Mouse (Mus musculus): Measurements from ENCODE around the gene Heatr1. TPM values are rescaled to one million over a fixed set of nuclear protein-coding genes. Genes with fewer than 3 reads are reported as not detected.

The Heatr1 gene
- total RNA-seq, 2 experiments from 2014 or later, result 28.3 to 35.5 TPM

DNA sequence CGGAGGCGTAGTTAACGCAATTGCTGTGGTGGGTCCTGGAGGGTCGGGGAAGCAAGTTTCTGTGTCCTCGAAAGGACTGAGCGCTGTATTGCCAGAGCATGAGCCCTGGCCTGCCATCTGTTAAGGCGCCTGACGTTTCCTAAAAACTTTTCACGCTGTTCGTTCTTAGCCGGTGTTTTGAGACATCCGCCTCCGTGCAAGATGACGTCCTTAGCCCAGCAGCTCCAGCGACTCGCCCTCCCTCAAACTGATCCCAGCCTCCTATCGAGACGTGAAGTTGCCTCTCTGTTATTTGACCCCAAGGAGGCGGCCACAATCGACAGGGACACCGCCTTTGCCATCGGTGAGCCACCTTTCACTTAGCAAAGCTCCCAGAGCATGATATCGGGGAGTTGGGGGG is 744 bp downstream of the Heatr1 start:
- Histone ChIP-seq H3K4me3 (peak overlapping the region; percentile 98), H3K27ac (no peak overlapping the region)
- intact Hi-C loops (cut with DNase I), result loop anchor here (2.0 to 5.0 kb wide), 2 partner anchors 37 to 185 kb away; no protein-coding TSS in a partner anchor
- DNase-seq (ENCODE audit: extremely low spot score in 1 of 2, low spot score in 2 of 2), result no peak
- TF ChIP-seq CTCF (IDR thresholded peaks at IDR 0.05), result no peak

DNA sequence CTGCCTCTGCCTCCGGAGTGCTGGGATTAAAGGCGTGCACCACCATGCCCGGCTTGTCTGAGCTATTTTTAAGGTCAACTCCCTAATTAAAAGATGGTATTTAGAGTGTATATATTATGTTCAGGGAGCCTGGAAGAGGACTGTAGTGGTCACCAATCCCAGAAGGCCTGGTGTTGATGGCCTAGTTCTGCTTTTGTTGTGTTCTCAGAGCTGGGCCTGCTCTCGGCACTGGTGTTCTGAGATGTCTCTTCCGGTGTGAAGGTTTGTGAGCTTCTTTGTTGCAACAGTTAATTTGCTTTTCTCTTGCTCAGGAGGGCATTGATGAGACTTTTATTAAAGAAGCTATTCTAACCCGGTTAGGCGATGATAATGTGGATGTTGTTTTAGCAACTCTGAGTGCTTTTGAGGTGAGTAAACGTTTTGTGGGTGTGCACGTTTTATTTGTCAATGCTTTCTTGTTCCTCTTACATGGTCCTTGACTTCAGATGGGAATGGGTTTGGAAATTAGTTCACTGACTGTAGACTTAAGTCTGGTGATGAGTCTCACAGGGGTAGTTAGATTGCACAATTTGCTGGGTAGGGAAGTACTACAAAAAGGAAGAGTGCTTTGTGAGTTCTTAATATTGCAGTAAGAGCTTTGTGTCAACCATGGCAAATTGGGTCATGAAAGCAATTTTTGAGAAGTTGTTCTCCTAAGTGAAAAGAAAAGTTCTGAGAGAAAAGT is 13.7 kb downstream of the Heatr1 start:
- no peak for TF ChIP-seq CTCF (IDR thresholded peaks at IDR 0.05)
- H3K27ac ChIP-seq, result no peak overlapping the region
- H3K4me3 ChIP-seq, result no peak overlapping the region
- intact Hi-C loops (cut with DNase I), result no loop called here
- DNase-seq (ENCODE audit: extremely low spot score in 1 of 2, low spot score in 2 of 2), result no peak

DNA sequence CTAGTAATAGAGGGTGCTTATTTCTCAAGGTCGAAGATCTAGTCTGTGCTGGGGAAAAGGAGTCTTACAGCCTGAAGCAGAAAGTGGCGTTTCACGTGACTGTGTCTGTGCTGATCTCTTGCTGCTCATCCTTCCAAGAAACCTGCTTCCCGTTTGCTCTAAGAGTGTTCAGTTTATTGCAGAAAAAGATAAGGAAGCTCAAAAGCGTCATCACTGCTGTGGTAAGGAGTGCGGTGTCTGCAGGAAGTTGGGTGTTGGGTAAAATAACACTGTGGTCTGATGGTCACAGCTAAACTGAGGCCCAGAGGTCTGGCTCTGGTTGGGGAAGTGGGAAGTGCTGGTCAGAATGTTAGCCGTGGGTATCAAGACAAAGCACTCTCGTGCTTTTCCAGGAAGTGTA is 17.2 kb downstream of the Heatr1 start:
- no peak overlapping the region for H3K27ac ChIP-seq
- H3K4me3 ChIP-seq, result no peak overlapping the region
- no peak for TF ChIP-seq CTCF (IDR thresholded peaks at IDR 0.05)
- intact Hi-C loops (cut with DNase I), result no loop called here
- no peak for DNase-seq (ENCODE audit: extremely low spot score in 1 of 2, low spot score in 2 of 2)

DNA sequence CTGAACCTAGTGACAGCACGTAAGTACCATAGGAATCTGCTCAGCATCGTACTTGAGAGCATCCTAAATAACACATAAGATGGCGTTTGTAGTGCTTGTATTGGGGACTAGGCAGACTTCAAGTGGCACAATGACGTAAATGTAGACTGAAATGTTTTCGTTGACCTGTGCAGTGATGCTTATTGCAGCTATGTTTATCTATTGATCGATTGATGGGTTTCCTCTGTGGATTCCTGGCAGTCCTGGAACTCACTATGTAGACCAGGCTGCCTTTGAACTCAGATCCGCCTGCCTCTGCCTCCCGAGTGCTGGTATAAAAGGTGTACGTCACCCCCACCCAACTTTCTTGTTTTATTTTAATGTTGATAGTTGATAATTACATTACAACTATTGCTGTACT is 25.8 kb downstream of the Heatr1 start:
- DNase-seq (ENCODE audit: extremely low spot score in 1 of 2, low spot score in 2 of 2), result no peak
- intact Hi-C loops (cut with DNase I), result no loop called here
- no peak for TF ChIP-seq CTCF (IDR thresholded peaks at IDR 0.05)
- Histone ChIP-seq H3K4me3 (no peak overlapping the region), H3K27ac (no peak overlapping the region)

DNA sequence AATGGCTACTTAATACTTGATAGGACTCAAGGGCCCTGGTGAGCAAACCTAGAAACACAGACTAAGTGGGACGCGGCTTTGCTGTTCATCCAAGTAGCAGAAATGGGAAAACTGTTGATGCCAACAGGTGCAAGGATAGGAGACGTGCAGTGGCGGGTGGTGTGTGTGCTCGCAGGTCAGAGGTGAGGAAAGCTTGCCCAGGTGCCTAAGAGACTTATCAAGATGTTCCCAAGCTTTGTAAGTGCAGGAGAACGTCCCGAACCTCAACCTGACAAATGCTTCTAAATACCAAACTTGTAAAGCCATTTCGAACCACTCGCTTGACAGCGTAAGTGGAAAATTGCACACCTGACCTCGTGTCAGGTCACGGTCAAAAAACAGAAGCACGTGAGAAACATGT is 33.7 kb downstream of the Heatr1 start:
- H3K27ac ChIP-seq, result no peak overlapping the region
- DNase-seq (ENCODE audit: extremely low spot score in 1 of 2, low spot score in 2 of 2), result no peak
- intact Hi-C loops (cut with DNase I), result no loop called here
- no peak overlapping the region for H3K4me3 ChIP-seq
- TF ChIP-seq CTCF (IDR thresholded peaks at IDR 0.05), result no peak

DNA sequence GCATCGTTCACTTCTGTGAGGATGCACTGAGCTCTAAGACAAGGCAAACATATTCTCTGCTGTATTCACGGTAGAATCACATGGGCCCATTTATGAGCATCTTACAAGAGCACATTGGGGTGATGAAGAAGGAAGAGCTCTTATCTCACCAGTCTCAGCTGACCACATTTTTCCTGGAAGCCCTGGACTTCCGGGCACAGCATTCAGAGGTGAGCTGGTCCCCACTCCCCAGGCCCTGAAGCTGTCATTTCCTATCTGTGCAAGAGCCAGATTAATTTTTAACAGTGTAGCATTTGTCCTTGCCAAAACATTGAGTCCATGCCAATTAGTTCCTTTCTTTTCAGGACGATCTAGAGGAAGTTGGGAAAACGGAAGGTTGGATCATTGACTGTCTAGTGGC is 39.0 kb downstream of the Heatr1 start:
- intact Hi-C loops (cut with DNase I), result loop anchor here (5.0 kb wide), 1 partner anchor 37 kb away; the partner anchor contains the start of gene Heatr1
- TF ChIP-seq CTCF (IDR thresholded peaks at IDR 0.05), result no peak
- no peak overlapping the region for H3K27ac ChIP-seq
- H3K4me3 ChIP-seq, result no peak overlapping the region
- DNase-seq (ENCODE audit: extremely low spot score in 1 of 2, low spot score in 2 of 2), result no peak

DNA sequence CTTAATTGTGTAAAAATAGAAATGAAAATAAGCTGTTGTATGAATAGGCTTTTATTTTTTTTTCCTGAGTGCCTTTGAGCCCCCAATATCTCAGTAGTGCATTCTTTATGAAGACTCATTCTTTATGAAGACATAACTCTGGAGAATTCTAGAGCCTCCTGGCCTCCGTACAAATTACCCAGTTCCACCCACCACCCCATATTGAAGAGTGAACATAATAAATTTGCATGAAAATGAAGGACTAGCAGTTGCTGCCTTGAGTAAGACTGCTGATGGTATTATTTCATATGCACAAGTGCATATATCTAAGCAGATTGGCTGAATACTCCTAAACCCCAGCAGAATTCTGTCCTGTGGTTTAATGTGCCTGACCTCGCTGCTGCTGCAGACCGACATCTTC is 44.8 kb downstream of the Heatr1 start:
- intact Hi-C loops (cut with DNase I), result no loop called here
- no peak for TF ChIP-seq CTCF (IDR thresholded peaks at IDR 0.05)
- DNase-seq (ENCODE audit: extremely low spot score in 1 of 2, low spot score in 2 of 2), result no peak
- Histone ChIP-seq H3K27ac (no peak overlapping the region), H3K4me3 (no peak overlapping the region)

DNA sequence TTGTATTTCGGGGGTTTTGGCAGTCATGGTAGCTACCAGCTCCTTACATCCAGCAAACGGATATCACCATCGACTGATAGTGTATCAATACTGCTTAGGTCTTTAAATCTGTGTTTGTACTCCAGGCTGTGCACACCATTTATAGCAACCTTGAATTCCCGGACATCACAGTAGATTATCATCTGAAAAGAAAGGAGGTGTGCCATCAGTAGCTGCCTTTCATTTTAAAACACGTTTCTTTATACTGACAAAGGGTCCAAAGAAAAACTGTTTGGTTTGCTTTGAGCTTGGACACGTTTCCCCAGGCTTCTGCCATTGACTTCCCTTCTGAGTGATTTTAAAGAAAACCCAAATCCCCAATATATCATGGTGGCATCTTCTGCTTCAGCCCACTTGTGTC is 46.0 kb downstream of the Heatr1 start:
- TF ChIP-seq CTCF (IDR thresholded peaks at IDR 0.05), result no peak

DNA sequence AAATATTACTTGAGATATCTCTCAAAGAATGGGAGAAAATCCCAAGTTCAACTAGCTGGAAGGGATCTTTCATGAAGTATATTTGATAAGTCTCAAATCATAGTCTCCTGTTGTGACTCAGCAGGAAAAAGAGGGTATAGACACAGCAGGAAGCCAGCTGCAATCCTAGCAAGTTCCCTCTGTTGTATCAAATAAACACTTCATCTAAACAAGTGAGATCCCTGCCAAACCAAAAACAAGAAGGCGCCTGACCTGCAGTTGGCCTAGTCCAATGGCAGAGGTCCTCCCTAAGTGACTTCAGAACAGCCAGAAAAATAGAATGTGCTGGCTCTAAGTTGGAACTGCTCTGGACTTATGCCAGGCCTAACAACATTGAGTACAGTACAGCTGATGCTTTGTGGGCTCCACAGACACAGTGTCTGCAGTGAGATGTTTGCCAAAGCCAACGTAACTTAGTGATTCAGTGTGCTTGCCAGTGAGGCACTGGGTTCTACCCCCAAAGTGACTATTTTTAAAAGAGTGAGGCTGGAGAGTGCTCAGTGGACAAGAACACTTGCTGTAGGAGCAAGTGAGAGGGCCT is 47.3 kb downstream of the Heatr1 start:
- H3K27ac ChIP-seq, result no peak overlapping the region
- TF ChIP-seq CTCF (IDR thresholded peaks at IDR 0.05), result no peak
- H3K4me3 ChIP-seq, result no peak overlapping the region
- intact Hi-C loops (cut with DNase I), result no loop called here
- DNase-seq (ENCODE audit: extremely low spot score in 1 of 2, low spot score in 2 of 2), result no peak

More for the DNA sequence above, 46.0 kb downstream of the Heatr1 start:
- H3K27ac ChIP-seq, result no peak overlapping the region
- no peak for DNase-seq (ENCODE audit: extremely low spot score in 1 of 2, low spot score in 2 of 2)
- no peak overlapping the region for H3K4me3 ChIP-seq
- intact Hi-C loops (cut with DNase I), result no loop called here

DNA sequence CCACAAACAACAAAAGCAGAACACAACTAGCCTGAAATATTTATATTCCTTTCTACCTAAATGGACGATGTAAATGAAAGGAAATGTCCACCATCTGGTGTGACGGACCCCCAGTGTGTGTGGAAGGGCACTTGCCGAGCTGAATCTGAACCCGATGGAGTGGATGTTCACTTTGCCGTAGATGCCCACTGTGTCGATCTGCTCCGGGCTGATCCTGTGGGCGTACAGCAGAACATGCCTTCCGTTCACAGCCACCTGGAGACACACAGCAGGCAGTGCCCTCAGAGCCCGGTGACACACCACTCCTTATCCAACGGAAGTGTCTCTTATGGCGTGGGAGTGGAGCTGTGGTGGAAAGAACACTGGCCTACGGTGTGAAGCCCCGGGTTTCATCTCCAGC is 58.3 kb downstream of the Heatr1 start:
- TF ChIP-seq CTCF (IDR thresholded peaks at IDR 0.05), result no peak
- Histone ChIP-seq H3K27ac (no peak overlapping the region), H3K4me3 (no peak overlapping the region)
- DNase-seq (ENCODE audit: extremely low spot score in 1 of 2, low spot score in 2 of 2), result no peak
- intact Hi-C loops (cut with DNase I), result no loop called here

DNA sequence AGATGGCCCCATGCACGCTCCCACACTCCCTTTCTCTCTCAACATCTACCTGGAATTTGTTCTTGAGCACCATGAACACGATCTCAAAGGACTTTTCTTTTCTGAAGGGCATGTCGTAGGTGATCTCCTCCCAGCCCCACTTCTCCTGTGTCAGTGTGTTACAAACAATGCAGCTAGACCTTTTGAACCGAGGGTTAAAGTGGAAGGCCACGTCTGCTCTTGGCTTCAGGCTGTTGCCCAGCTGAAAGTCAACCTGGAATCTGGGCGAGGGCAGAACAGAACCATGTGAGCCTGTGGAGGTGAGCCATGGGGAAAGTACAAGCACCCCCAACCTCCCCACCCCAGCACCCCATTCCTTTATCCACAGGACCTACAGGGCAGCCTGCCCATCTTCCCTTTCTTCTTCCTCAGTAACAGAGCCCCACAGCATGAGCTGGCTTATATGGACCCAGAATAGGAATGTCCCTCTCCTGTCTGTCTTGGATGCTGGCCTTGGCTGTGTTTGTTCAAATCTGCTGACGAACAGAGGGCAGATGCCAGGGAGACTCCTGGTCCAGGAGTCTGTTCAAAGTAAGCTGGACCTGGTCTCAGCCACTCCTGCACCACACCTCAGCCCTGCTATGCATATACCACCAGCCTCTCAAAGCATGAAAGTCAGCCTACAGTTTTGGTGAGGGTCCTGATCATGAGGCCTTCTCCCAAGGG is 60.0 kb downstream of the Heatr1 start:
- no peak for TF ChIP-seq CTCF (IDR thresholded peaks at IDR 0.05)
- intact Hi-C loops (cut with DNase I), result no loop called here
- DNase-seq (ENCODE audit: extremely low spot score in 1 of 2, low spot score in 2 of 2), result no peak
- Histone ChIP-seq H3K27ac (no peak overlapping the region), H3K4me3 (no peak overlapping the region)

DNA sequence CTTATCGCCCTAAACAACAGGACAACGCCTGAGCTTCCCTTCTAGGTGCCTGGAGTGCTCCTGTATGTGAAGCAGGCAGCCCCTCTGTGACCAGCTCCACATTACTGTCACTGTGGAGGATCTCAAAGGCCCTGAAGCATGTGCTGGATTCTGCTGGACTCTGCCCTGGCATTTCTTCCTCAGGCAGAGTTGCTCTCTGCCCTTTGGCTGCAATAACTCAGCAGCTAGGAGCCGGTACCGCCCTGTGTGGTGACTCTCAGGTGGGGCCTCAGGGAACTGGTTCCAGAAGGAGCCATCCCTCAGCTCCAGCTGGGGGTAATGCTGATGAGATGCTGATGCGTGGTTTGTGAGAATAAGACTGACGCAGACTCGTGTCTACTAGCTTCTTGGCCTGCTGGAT is 61.9 kb downstream of the Heatr1 start:
- TF ChIP-seq CTCF (IDR thresholded peaks at IDR 0.05), result no peak
- DNase-seq (ENCODE audit: extremely low spot score in 1 of 2, low spot score in 2 of 2), result no peak
- no peak overlapping the region for H3K27ac ChIP-seq
- no peak overlapping the region for H3K4me3 ChIP-seq
- intact Hi-C loops (cut with DNase I), result no loop called here
